In genomic region chr10:86296111-86296510, GRCm38 (mm10) we compare ENCODE assay signal across 7 mouse cellular contexts. TPM values are rescaled to one million over a fixed set of nuclear protein-coding genes. Genes with fewer than 3 reads are reported as not detected.
DNase-seq lines count a peak whose midpoint lies in the region; ATAC-seq and TF ChIP-seq lines count a peak whose summit lies in the region.

No protein-coding gene starts in this region.

- 0 out of 2 replicates have a peak overlapping the region, but pooled peaks have one; percentile 1 for H3K9ac ChIP-seq in embryonic facial prominence, embryonic 12.5 days
- peak overlapping the region; percentile 41 for H3K9ac ChIP-seq in limb, embryonic 14.5 days (ENCODE audit: low read depth, low read length, severe bottlenecking)
- H3K9ac ChIP-seq in midbrain, embryonic 16.5 days (ENCODE audit: low read depth, low read length), result no peak overlapping the region

- under 1% methylated on average over 14 of the region's 14 CpGs for WGBS in bone marrow, adult 2 months
- WGBS in embryonic facial prominence, embryonic 12.5 days, result under 1% methylated on average over 14 of the region's 14 CpGs
- WGBS in limb, embryonic 14.5 days, result 7% methylated on average over 14 of the region's 14 CpGs
- WGBS in midbrain, embryonic 16.5 days, result 3% methylated on average over 14 of the region's 14 CpGs

- TF ChIP-seq CTCF in bone marrow, adult 2 months (IDR thresholded peaks at IDR 0.05; ENCODE audit: control insufficient read depth, insufficient read depth, low read length), result peak; percentile 84

- TF ChIP-seq POLR2A in bone marrow, adult 2 months (IDR thresholded peaks at IDR 0.05; ENCODE audit: borderline replicate concordance, control insufficient read depth, low read depth, low read length), result 0 out of 2 replicates have a peak, but pooled peaks have one; percentile 27
- TF ChIP-seq POLR2A in limb, embryonic 14.5 days (IDR thresholded peaks at IDR 0.05; ENCODE audit: borderline replicate concordance, extremely low read depth, insufficient read depth, insufficient read length), result no peak

- peak overlapping the region; percentile 56 for H3K4me2 ChIP-seq in embryonic facial prominence, embryonic 12.5 days (replicated peaks)
- H3K4me2 ChIP-seq in limb, embryonic 14.5 days (replicated peaks; ENCODE audit: low read depth, low read length, severe bottlenecking), result peak overlapping the region; percentile 56
- peak overlapping the region; percentile 16 for H3K4me2 ChIP-seq in midbrain, embryonic 16.5 days (ENCODE audit: low read length)

- H3K27me3 ChIP-seq in embryonic facial prominence, embryonic 12.5 days, result 0 out of 2 replicates have a peak, but pooled peaks cover 3% of the 10 kb centered on the region
- H3K27me3 ChIP-seq in limb, embryonic 14.5 days (ENCODE audit: control insufficient read depth, insufficient read depth, low read length), result no peaks in the 10 kb centered on the region
- no peaks in the 10 kb centered on the region for H3K27me3 ChIP-seq in midbrain, embryonic 16.5 days (ENCODE audit: control insufficient read depth, insufficient read depth, low read depth, low read length)

- ATAC-seq in embryonic facial prominence, embryonic 12.5 days (ENCODE audit: insufficient number of reproducible peaks, insufficient read depth, low FRiP score, low TSS enrichment), result no peak; the same call in 1 of the 2 replicates
- ATAC-seq in limb, embryonic 14.5 days (ENCODE audit: low FRiP score, low read depth), result peak; percentile 64
- peak; percentile 56 for ATAC-seq in midbrain, embryonic 16.5 days

- H3K36me3 ChIP-seq in embryonic facial prominence, embryonic 12.5 days, result no peaks in the 10 kb centered on the region
- H3K36me3 ChIP-seq in limb, embryonic 14.5 days (ENCODE audit: control insufficient read depth, insufficient read depth, low read length), result no peaks in the 10 kb centered on the region
- H3K36me3 ChIP-seq in midbrain, embryonic 16.5 days (ENCODE audit: control insufficient read depth, insufficient read depth, low read length), result no peaks in the 10 kb centered on the region

- H3K9me3 ChIP-seq in embryonic facial prominence, embryonic 12.5 days, result no peaks in the 10 kb centered on the region
- H3K9me3 ChIP-seq in limb, embryonic 14.5 days (ENCODE audit: control insufficient read depth, low read length), result no peaks in the 10 kb centered on the region
- no peaks in the 10 kb centered on the region for H3K9me3 ChIP-seq in midbrain, embryonic 16.5 days (replicated peaks; ENCODE audit: control insufficient read depth, low read length, poor library complexity, severe bottlenecking)

- H3K4me3 ChIP-seq in bone marrow, adult 2 months (replicated peaks; ENCODE audit: control insufficient read depth, low read depth, low read length), result no peak overlapping the region
- H3K4me3 ChIP-seq in embryonic facial prominence, embryonic 12.5 days, result 0 out of 2 replicates have a peak overlapping the region, but pooled peaks have one; percentile 7
- H3K4me3 ChIP-seq in limb, embryonic 14.5 days (replicated peaks; ENCODE audit: low read length), result peak overlapping the region; percentile 21
- no peak overlapping the region for H3K4me3 ChIP-seq in midbrain, embryonic 16.5 days (ENCODE audit: low read depth, low read length)

- no peaks in the 10 kb centered on the region for H3K4me1 ChIP-seq in bone marrow, adult 2 months (ENCODE audit: control insufficient read depth, insufficient read depth, low read length)
- H3K4me1 ChIP-seq in embryonic facial prominence, embryonic 12.5 days, result peaks cover 20% of the 10 kb centered on the region
- peaks cover 26% of the 10 kb centered on the region for H3K4me1 ChIP-seq in limb, embryonic 14.5 days (ENCODE audit: control insufficient read depth, insufficient read depth, low read length)
- H3K4me1 ChIP-seq in midbrain, embryonic 16.5 days (ENCODE audit: control insufficient read depth, insufficient read depth, low read length), result peaks cover 6% of the 10 kb centered on the region

- no peak overlapping the region for H3K27ac ChIP-seq in bone marrow, adult 2 months (ENCODE audit: control insufficient read depth, insufficient read depth, low read depth, low read length, poor library complexity)
- H3K27ac ChIP-seq in embryonic facial prominence, embryonic 12.5 days, result peak overlapping the region; percentile 91
- peak overlapping the region; percentile 91 for H3K27ac ChIP-seq in limb, embryonic 14.5 days (replicated peaks; ENCODE audit: low read depth, low read length)
- H3K27ac ChIP-seq in midbrain, embryonic 16.5 days (ENCODE audit: low read length), result no peak overlapping the region

- peak; percentile 83 for DNase-seq in heart, adult 8-10 months (ENCODE audit: low spot score)
- DNase-seq in kidney, adult 9 months, result peak; percentile 90
- DNase-seq in limb, embryonic 14.5 days (ENCODE audit: low spot score), result peak; percentile 84
- DNase-seq in spleen, postnatal 36 days (ENCODE audit: low spot score in 2 of 2), result peak; percentile 26 to 33

RNA-seq across cellular contexts. Expression of gene Timp3, which starts 4.1 kb away (rescaled TPM):
- polyA plus RNA-seq in bone marrow, adult 2 months (2011; ENCODE audit: insufficient read depth, insufficient read length, low replicate concordance, missing spikeins), result 15.8 and 32.5 TPM in 2 replicates
- polyA plus RNA-seq in embryonic facial prominence, embryonic 12.5 days (2016; fragmentation: Nextera tagmentation; extraction: Ambion mirVana), result 66.3 and 66.4 TPM in 2 replicates
- total RNA-seq in heart, adult 8-10 months (2022), result 100 to 1,000 TPM; 157 to 180 (median 176) TPM
- 57.4 and 73.3 TPM in 2 replicates for polyA plus RNA-seq in limb, embryonic 14.5 days (2012; rRNA removed)
- 66.5 and 75.1 TPM in 2 replicates for polyA plus RNA-seq in limb, embryonic 14.5 days (2014; fragmentation: Nextera tagmentation; extraction: Ambion mirVana)
- 30.9 and 37.4 TPM in 2 replicates for polyA plus RNA-seq in midbrain, embryonic 16.5 days (2015; fragmentation: Nextera tagmentation; extraction: Ambion mirVana)

Comparison
In these comparisons a context has a peak if more than half of its experiments do, and no peak if none do; other contexts are left out.
1. H3K27ac ChIP-seq: peak in embryonic facial prominence, embryonic 12.5 days (single experiment) and limb, embryonic 14.5 days (single experiment); none in bone marrow, adult 2 months (single experiment) and midbrain, embryonic 16.5 days (single experiment).
2. H3K4me3 ChIP-seq: peak in embryonic facial prominence, embryonic 12.5 days (single experiment) and limb, embryonic 14.5 days (single experiment); none in bone marrow, adult 2 months (single experiment) and midbrain, embryonic 16.5 days (single experiment).
3. DNase-seq: peak in every context shown above with its lines; median percentile 90 in kidney, adult 9 months; 84 in limb, embryonic 14.5 days; 83 in heart, adult 8-10 months; 30 in spleen, postnatal 36 days.
4. Peak in every context shown above with its lines, with median percentiles within 50 percentile points of each other: H3K4me2 ChIP-seq.